Mouse (Mus musculus): ENCODE data around the gene B3galt1. TPM values are rescaled to one million over a fixed set of nuclear protein-coding genes. Genes with fewer than 3 reads are reported as not detected.

Gene B3galt1
- total and polyA plus RNA-seq, 3 experiments, result 0.72 to 1.9 (median 1.5) TPM

GRCm38 (mm10) chr2:67657372-67657771 lies 91.7 kb downstream of the B3galt1 start:
- intact Hi-C loops (cut with DNase I), result no loop called here
- H3K9ac ChIP-seq (ENCODE audit: low read depth, low read length), result no peak overlapping the region
- 73% methylated on average over 4 of the region's 4 CpGs for WGBS

DNA sequence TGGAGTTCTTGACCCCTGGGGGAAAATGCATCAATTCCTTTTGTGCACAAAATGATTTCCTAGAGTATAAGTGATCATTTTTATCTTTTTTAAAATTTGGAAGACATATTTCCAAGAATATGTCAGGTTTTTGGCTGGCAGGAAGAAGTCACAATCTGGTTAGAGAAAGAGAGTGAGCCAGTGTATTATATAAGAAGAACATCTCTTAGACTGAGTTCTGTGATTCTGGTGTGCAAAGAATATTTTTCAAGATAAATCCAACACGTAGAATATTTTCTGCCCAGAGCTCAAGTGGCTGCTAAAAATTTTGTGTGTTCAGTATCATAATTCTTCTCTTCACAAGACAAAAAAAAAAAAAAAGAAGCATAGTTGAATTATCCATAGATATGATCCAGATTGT lies 92.4 kb downstream of the B3galt1 start:
- no peak overlapping the region for H3K27ac ChIP-seq
- DNase-seq, result no peak
- no peaks in the 10 kb centered on the region for H3K36me3 ChIP-seq (ENCODE audit: control insufficient read depth, insufficient read depth, low read length)
- 61% methylated on average over 1 of the region's 1 CpGs for WGBS
- H3K4me3 ChIP-seq, result no peak overlapping the region
- H3K27me3 ChIP-seq (ENCODE audit: control insufficient read depth, insufficient read depth, low read length), result no peaks in the 10 kb centered on the region
- H3K9ac ChIP-seq (ENCODE audit: low read depth, low read length), result no peak overlapping the region
- intact Hi-C loops (cut with DNase I), result no loop called here
- no peak for TF ChIP-seq POLR2A (IDR thresholded peaks at IDR 0.05; ENCODE audit: insufficient read depth, low read depth, low read length)
- no peak for TF ChIP-seq CTCF (IDR thresholded peaks at IDR 0.05)
- no peak for TF ChIP-seq EP300 (IDR thresholded peaks at IDR 0.05; ENCODE audit: insufficient read depth, low read depth, low read length)
- H3K79me2 ChIP-seq (replicated peaks; ENCODE audit: control insufficient read depth, insufficient read depth, low read length), result no peaks in the 10 kb centered on the region
- no peaks in the 10 kb centered on the region for H3K4me1 ChIP-seq (ENCODE audit: control insufficient read depth, insufficient read depth, low read length)

More at GRCm38 (mm10) chr2:67657372-67657771, 91.7 kb downstream of the B3galt1 start:
- Histone ChIP-seq H3K27me3 (ENCODE audit: control insufficient read depth, insufficient read depth, low read length) (no peaks in the 10 kb centered on the region), H3K36me3 (ENCODE audit: control insufficient read depth, insufficient read depth, low read length) (no peaks in the 10 kb centered on the region), H3K79me2 (replicated peaks; ENCODE audit: control insufficient read depth, insufficient read depth, low read length) (no peaks in the 10 kb centered on the region), H3K4me1 (ENCODE audit: control insufficient read depth, insufficient read depth, low read length) (no peaks in the 10 kb centered on the region), H3K4me3 (no peak overlapping the region), H3K27ac (no peak overlapping the region)
- no peak for TF ChIP-seq EP300 (IDR thresholded peaks at IDR 0.05; ENCODE audit: insufficient read depth, low read depth, low read length)
- TF ChIP-seq POLR2A (IDR thresholded peaks at IDR 0.05; ENCODE audit: insufficient read depth, low read depth, low read length), result no peak
- TF ChIP-seq CTCF (IDR thresholded peaks at IDR 0.05), result no peak
- DNase-seq, result no peak

DNA sequence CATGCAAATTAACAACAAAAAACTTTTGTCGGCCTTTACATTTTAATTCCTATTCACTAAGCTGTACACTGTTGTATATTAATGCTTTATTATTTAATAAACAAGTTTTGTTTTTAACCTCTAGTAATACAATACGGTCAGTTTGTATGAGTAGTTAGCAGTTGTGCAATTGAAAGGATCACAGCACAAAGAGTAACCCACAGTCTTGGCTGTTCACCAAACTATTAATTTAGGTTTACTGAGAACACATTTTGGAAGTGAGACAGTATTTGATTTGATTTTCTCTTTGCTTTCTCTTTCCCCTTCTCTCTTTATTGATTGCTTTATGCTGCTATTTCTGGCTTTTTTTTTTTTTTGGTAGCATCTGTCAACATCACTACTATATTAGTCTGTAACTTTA lies 106.0 kb downstream of the B3galt1 start:
- Histone ChIP-seq H3K27me3 (ENCODE audit: control insufficient read depth, insufficient read depth, low read length) (no peaks in the 10 kb centered on the region), H3K9ac (ENCODE audit: low read depth, low read length) (no peak overlapping the region), H3K4me1 (ENCODE audit: control insufficient read depth, insufficient read depth, low read length) (no peaks in the 10 kb centered on the region), H3K4me3 (no peak overlapping the region), H3K27ac (no peak overlapping the region), H3K36me3 (ENCODE audit: control insufficient read depth, insufficient read depth, low read length) (no peaks in the 10 kb centered on the region), H3K79me2 (replicated peaks; ENCODE audit: control insufficient read depth, insufficient read depth, low read length) (no peaks in the 10 kb centered on the region)
- TF ChIP-seq EP300 (IDR thresholded peaks at IDR 0.05; ENCODE audit: insufficient read depth, low read depth, low read length) (no peak), POLR2A (IDR thresholded peaks at IDR 0.05; ENCODE audit: insufficient read depth, low read depth, low read length) (no peak), CTCF (IDR thresholded peaks at IDR 0.05) (no peak)
- intact Hi-C loops (cut with DNase I), result no loop called here
- WGBS, result 87% methylated on average over 2 of the region's 2 CpGs
- no peak for DNase-seq

DNA sequence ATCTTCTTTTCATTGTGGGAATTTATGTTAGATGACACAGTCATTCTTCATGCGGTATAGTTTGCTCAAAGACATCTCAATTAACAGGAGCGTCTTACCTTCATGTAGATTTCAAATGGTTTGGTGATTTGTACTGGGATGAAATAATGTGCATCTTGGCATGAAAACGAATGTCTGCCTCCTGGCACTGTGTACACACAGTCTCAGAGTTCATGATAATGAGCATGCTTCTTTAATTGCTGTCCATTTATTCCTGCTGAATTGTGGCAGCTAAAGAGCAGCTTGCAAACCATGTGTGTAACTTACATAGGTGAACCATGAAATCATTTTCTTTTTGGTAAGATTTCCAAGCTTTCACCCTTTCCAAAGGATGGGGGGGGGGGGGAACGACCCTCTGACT lies 112.0 kb downstream of the B3galt1 start:
- no peak for TF ChIP-seq CTCF (IDR thresholded peaks at IDR 0.05)
- no peak for TF ChIP-seq POLR2A (IDR thresholded peaks at IDR 0.05; ENCODE audit: insufficient read depth, low read depth, low read length)
- TF ChIP-seq EP300 (IDR thresholded peaks at IDR 0.05; ENCODE audit: insufficient read depth, low read depth, low read length), result no peak
- DNase-seq, result no peak
- 80% methylated on average over 4 of the region's 4 CpGs for WGBS
- Histone ChIP-seq H3K27me3 (ENCODE audit: control insufficient read depth, insufficient read depth, low read length) (no peaks in the 10 kb centered on the region), H3K36me3 (ENCODE audit: control insufficient read depth, insufficient read depth, low read length) (no peaks in the 10 kb centered on the region), H3K4me1 (ENCODE audit: control insufficient read depth, insufficient read depth, low read length) (no peaks in the 10 kb centered on the region), H3K4me3 (no peak overlapping the region), H3K79me2 (replicated peaks; ENCODE audit: control insufficient read depth, insufficient read depth, low read length) (no peaks in the 10 kb centered on the region), H3K9ac (ENCODE audit: low read depth, low read length) (no peak overlapping the region), H3K27ac (no peak overlapping the region)
- intact Hi-C loops (cut with DNase I), result no loop called here

DNA sequence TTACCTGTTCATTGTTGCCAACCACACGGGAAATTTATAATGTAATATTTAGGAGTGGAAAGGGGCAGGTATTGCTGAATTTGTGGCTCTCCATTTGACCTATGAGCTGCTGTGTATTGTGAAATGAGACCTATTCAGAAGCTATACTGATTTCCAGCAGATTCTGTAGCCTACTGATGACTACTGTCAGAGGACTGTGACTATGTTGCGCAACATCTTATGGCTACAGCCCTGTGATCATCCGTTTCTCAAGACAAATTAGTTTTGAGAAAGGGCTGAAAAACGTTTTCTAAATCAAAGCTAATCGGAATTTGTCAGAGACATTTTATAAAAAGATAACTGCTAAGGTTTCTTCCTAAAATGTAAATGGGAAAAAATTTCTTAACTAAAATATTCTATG lies 158.6 kb downstream of the B3galt1 start:
- no peak overlapping the region for H3K4me3 ChIP-seq
- no peaks in the 10 kb centered on the region for H3K36me3 ChIP-seq (ENCODE audit: control insufficient read depth, insufficient read depth, low read length)
- intact Hi-C loops (cut with DNase I), result no loop called here
- no peak overlapping the region for H3K9ac ChIP-seq (ENCODE audit: low read depth, low read length)
- no peaks in the 10 kb centered on the region for H3K79me2 ChIP-seq (replicated peaks; ENCODE audit: control insufficient read depth, insufficient read depth, low read length)
- no peak for DNase-seq
- no peak overlapping the region for H3K27ac ChIP-seq
- no peaks in the 10 kb centered on the region for H3K4me1 ChIP-seq (ENCODE audit: control insufficient read depth, insufficient read depth, low read length)
- WGBS, result 77% methylated on average over 5 of the region's 5 CpGs
- no peaks in the 10 kb centered on the region for H3K27me3 ChIP-seq (ENCODE audit: control insufficient read depth, insufficient read depth, low read length)
- no peak for TF ChIP-seq CTCF (IDR thresholded peaks at IDR 0.05)

GRCm38 (mm10) chr2:67730771-67731170 lies 165.1 kb downstream of the B3galt1 start:
- WGBS, result 73% methylated on average over 2 of the region's 2 CpGs
- H3K36me3 ChIP-seq (ENCODE audit: control insufficient read depth, insufficient read depth, low read length), result no peaks in the 10 kb centered on the region
- DNase-seq, result no peak
- H3K27ac ChIP-seq, result no peak overlapping the region
- no peaks in the 10 kb centered on the region for H3K4me1 ChIP-seq (ENCODE audit: control insufficient read depth, insufficient read depth, low read length)
- H3K27me3 ChIP-seq (ENCODE audit: control insufficient read depth, insufficient read depth, low read length), result no peaks in the 10 kb centered on the region
- intact Hi-C loops (cut with DNase I), result no loop called here
- TF ChIP-seq CTCF (IDR thresholded peaks at IDR 0.05), result no peak
- no peak for TF ChIP-seq EP300 (IDR thresholded peaks at IDR 0.05; ENCODE audit: insufficient read depth, low read depth, low read length)
- no peak overlapping the region for H3K9ac ChIP-seq (ENCODE audit: low read depth, low read length)
- no peaks in the 10 kb centered on the region for H3K79me2 ChIP-seq (replicated peaks; ENCODE audit: control insufficient read depth, insufficient read depth, low read length)
- no peak overlapping the region for H3K4me3 ChIP-seq

Measured in heart, adult 2 months (tissue).